Mouse (Mus musculus): ENCODE measurements around the gene Tas2r108. TPM values are rescaled to one million over a fixed set of nuclear protein-coding genes. Genes with fewer than 3 reads are reported as not detected.

Gene Tas2r108
- polyA plus RNA-seq, 1 experiment: not detected

DNA sequence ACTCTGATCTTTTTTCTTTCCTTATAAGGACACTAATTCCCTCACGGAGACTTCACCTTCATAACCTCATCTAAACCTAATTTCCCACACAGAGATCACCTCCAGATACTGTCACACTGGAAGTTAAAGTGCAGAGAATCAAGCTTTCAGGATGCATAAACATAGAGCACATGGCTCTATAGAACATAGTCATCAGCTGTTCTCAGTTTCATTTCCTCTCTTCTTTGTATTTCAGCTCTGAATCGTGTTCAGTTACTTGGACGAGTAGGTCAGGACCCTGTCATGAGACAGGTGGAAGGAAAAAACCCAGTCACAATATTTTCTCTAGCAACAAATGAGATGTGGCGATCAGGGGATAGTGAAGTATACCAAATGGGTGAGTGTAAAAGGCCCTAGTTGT lies 17.2 kb upstream of the Tas2r108 start:
- Histone ChIP-seq H3K27me3 (ENCODE audit: control insufficient read depth, insufficient read depth, insufficient read length) (no peaks in the 10 kb centered on the region), H3ac (ENCODE audit: control insufficient read depth, insufficient read length, low read depth) (no peak overlapping the region), H3K79me2 (ENCODE audit: control insufficient read depth, insufficient read depth) (peaks cover 28% of the 10 kb centered on the region), H3K36me3 (ENCODE audit: control insufficient read depth, insufficient read depth) (peaks cover 74% of the 10 kb centered on the region), H3K79me3 (ENCODE audit: low read depth) (peaks cover 20% of the 10 kb centered on the region), H3K4me3 (ENCODE audit: insufficient read depth, poor library complexity, severe bottlenecking) (no peak overlapping the region)
- TF ChIP-seq MYOG (IDR thresholded peaks at IDR 0.05; ENCODE audit: control insufficient read depth, extremely low read depth, insufficient read length) (no peak), CEBPB (IDR thresholded peaks at IDR 0.05; ENCODE audit: low read depth) (no peak), USF1 (IDR thresholded peaks at IDR 0.05; ENCODE audit: low read depth) (no peak), CTCF (IDR thresholded peaks at IDR 0.05; ENCODE audit: control insufficient read depth, insufficient read depth, insufficient read length) (no peak), FOSL1 (IDR thresholded peaks at IDR 0.05; ENCODE audit: insufficient read depth, low read length, poor library complexity, severe bottlenecking) (no peak), MYOD1 (IDR thresholded peaks at IDR 0.05; ENCODE audit: control insufficient read depth, insufficient read length, low read depth) (no peak), MAX (IDR thresholded peaks at IDR 0.05) (no peak)

DNA sequence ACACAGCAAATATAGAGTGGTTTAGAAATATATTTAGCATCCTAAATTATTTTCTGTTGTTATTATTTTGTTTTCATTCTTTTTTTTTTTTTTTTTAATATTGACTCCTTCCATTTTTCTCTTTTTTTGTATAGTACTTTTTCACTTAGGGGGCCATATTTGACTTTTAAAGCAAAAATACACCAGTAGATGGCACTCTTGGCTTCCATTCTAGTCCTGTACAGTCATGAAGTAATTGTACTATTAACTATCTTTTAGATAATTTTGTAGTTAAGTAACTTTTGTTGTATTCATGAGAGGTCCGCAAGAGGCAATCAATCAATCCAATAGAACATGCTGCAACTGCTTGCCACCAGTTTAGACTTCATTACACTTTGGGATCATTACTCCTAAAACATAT lies 13.6 kb upstream of the Tas2r108 start:
- Histone ChIP-seq H3K27me3 (ENCODE audit: control insufficient read depth, insufficient read depth, insufficient read length) (no peaks in the 10 kb centered on the region), H3K36me3 (ENCODE audit: control insufficient read depth, insufficient read depth) (peaks cover 88% of the 10 kb centered on the region), H3K4me3 (ENCODE audit: insufficient read depth, poor library complexity, severe bottlenecking) (no peak overlapping the region), H3K79me2 (ENCODE audit: control insufficient read depth, insufficient read depth) (no peaks in the 10 kb centered on the region), H3K79me3 (ENCODE audit: low read depth) (no peaks in the 10 kb centered on the region), H3ac (ENCODE audit: control insufficient read depth, insufficient read length, low read depth) (no peak overlapping the region)
- TF ChIP-seq MAX (IDR thresholded peaks at IDR 0.05): no peak
- no peak for TF ChIP-seq CTCF (IDR thresholded peaks at IDR 0.05; ENCODE audit: control insufficient read depth, insufficient read depth, insufficient read length)
- TF ChIP-seq FOSL1 (IDR thresholded peaks at IDR 0.05; ENCODE audit: insufficient read depth, low read length, poor library complexity, severe bottlenecking): no peak
- no peak for TF ChIP-seq USF1 (IDR thresholded peaks at IDR 0.05; ENCODE audit: low read depth)
- TF ChIP-seq MYOG (IDR thresholded peaks at IDR 0.05; ENCODE audit: control insufficient read depth, extremely low read depth, insufficient read length): no peak
- TF ChIP-seq CEBPB (IDR thresholded peaks at IDR 0.05; ENCODE audit: low read depth): no peak
- TF ChIP-seq MYOD1 (IDR thresholded peaks at IDR 0.05; ENCODE audit: control insufficient read depth, insufficient read length, low read depth): no peak

DNA sequence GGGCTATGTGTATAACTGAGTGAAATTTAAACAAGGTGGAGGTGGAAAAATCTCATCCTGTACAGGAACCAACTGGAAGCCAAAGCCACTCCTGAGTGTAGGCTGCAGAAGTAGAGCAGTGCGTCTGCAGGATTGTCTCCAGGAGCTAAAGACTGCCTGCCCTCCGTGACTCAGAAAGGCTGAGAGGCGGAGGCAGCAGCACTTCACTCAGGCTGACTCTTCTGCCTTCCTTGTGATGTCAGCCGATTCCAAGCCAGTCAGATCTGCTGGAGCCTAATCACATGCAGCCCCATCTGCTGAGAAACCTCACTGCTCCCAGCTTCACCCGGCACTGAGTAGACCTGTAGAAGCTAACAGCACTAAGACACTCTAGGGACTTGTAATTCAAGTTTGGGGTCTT lies 11.0 kb upstream of the Tas2r108 start:
- no peak for TF ChIP-seq MYOG (IDR thresholded peaks at IDR 0.05; ENCODE audit: control insufficient read depth, extremely low read depth, insufficient read length)
- TF ChIP-seq MAX (IDR thresholded peaks at IDR 0.05): no peak
- TF ChIP-seq CTCF (IDR thresholded peaks at IDR 0.05; ENCODE audit: control insufficient read depth, insufficient read depth, insufficient read length): no peak
- no peak for TF ChIP-seq CEBPB (IDR thresholded peaks at IDR 0.05; ENCODE audit: low read depth)
- no peak for TF ChIP-seq USF1 (IDR thresholded peaks at IDR 0.05; ENCODE audit: low read depth)
- no peak for TF ChIP-seq MYOD1 (IDR thresholded peaks at IDR 0.05; ENCODE audit: control insufficient read depth, insufficient read length, low read depth)
- no peak for TF ChIP-seq FOSL1 (IDR thresholded peaks at IDR 0.05; ENCODE audit: insufficient read depth, low read length, poor library complexity, severe bottlenecking)
- Histone ChIP-seq H3K4me3 (ENCODE audit: insufficient read depth, poor library complexity, severe bottlenecking) (no peak overlapping the region), H3K27me3 (ENCODE audit: control insufficient read depth, insufficient read depth, insufficient read length) (no peaks in the 10 kb centered on the region), H3K79me3 (ENCODE audit: low read depth) (no peaks in the 10 kb centered on the region), H3K79me2 (ENCODE audit: control insufficient read depth, insufficient read depth) (no peaks in the 10 kb centered on the region), H3K36me3 (ENCODE audit: control insufficient read depth, insufficient read depth) (peaks cover 80% of the 10 kb centered on the region), H3ac (ENCODE audit: control insufficient read depth, insufficient read length, low read depth) (no peak overlapping the region)

DNA sequence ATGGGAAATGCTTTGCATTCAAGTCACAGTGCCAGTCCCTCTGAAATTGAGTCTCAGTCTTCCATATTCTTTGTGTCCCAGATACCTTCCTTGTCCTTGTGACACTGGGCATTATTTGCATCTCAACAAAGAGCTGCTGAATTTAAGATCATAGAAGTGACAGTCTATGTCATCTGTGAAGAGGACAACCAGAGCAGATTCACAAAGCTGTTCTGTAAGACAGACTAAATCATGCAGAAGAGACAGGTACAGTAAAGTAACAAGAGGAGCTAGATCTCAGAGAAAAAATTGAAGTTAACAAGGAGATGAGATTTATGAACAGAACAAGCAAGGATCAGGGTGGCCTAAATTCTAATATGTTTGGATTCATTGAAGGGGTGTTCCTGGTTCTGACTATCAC lies 2.4 kb upstream of the Tas2r108 start, which contains the start of gene Tas2r137:
Gene Tas2r137 (plus strand): TSS at position 301 of the 400 bp plus-strand sequence.
- no peak within 1 kb of the TSS for H3K4me3 ChIP-seq (ENCODE audit: insufficient read depth, poor library complexity, severe bottlenecking)
- no peak for TF ChIP-seq CTCF (IDR thresholded peaks at IDR 0.05; ENCODE audit: control insufficient read depth, insufficient read depth, insufficient read length)
- TF ChIP-seq MYOG (IDR thresholded peaks at IDR 0.05; ENCODE audit: control insufficient read depth, extremely low read depth, insufficient read length): no peak
- no peak for TF ChIP-seq MYOD1 (IDR thresholded peaks at IDR 0.05; ENCODE audit: control insufficient read depth, insufficient read length, low read depth)
- TF ChIP-seq MAX (IDR thresholded peaks at IDR 0.05): no peak
- TF ChIP-seq USF1 (IDR thresholded peaks at IDR 0.05; ENCODE audit: low read depth): no peak
- TF ChIP-seq CEBPB (IDR thresholded peaks at IDR 0.05; ENCODE audit: low read depth): no peak
- no peak for TF ChIP-seq FOSL1 (IDR thresholded peaks at IDR 0.05; ENCODE audit: insufficient read depth, low read length, poor library complexity, severe bottlenecking)
- no peaks in the 10 kb centered on the region for H3K27me3 ChIP-seq (ENCODE audit: control insufficient read depth, insufficient read depth, insufficient read length)
- no peak within 1 kb of the TSS for H3ac ChIP-seq (ENCODE audit: control insufficient read depth, insufficient read length, low read depth)
- H3K79me2 ChIP-seq (ENCODE audit: control insufficient read depth, insufficient read depth): no peaks in the 10 kb centered on the region
- H3K36me3 ChIP-seq (ENCODE audit: control insufficient read depth, insufficient read depth): peaks cover 3% of the 10 kb centered on the region
- no peaks in the 10 kb centered on the region for H3K79me3 ChIP-seq (ENCODE audit: low read depth)

DNA sequence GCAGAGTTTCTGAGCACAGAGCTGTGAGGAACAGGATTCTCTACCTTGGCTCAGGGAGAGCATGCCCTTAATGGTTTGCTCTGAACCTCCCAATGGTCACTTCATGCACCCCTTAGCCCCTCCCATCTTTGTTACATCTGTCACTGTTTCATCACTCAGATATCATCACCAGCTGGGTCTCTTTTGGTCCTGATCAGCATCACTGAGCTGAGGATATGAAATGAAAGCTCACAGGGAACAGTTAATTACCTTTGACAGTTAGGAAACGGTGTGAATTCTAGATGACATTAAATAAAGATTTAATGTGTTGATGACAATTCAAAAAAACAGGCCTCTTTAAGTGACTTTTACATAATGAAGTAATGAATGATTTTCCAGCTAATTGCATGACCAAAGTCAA lies 26.1 kb downstream of the Tas2r108 start, which contains the start of gene Prss37:
Gene Prss37 (minus strand): TSS at position 101 of the 400 bp plus-strand sequence.
- no peaks in the 10 kb centered on the region for H3K79me3 ChIP-seq (ENCODE audit: low read depth)
- TF ChIP-seq CEBPB (IDR thresholded peaks at IDR 0.05; ENCODE audit: low read depth): no peak
- TF ChIP-seq MAX (IDR thresholded peaks at IDR 0.05): no peak
- TF ChIP-seq FOSL1 (IDR thresholded peaks at IDR 0.05; ENCODE audit: insufficient read depth, low read length, poor library complexity, severe bottlenecking): no peak
- TF ChIP-seq USF1 (IDR thresholded peaks at IDR 0.05; ENCODE audit: low read depth): no peak
- TF ChIP-seq CTCF (IDR thresholded peaks at IDR 0.05; ENCODE audit: control insufficient read depth, insufficient read depth, insufficient read length): no peak
- no peak for TF ChIP-seq MYOD1 (IDR thresholded peaks at IDR 0.05; ENCODE audit: control insufficient read depth, insufficient read length, low read depth)
- no peak for TF ChIP-seq MYOG (IDR thresholded peaks at IDR 0.05; ENCODE audit: control insufficient read depth, extremely low read depth, insufficient read length)
- no peaks in the 10 kb centered on the region for H3K36me3 ChIP-seq (ENCODE audit: control insufficient read depth, insufficient read depth)
- no peak within 1 kb of the TSS for H3K4me3 ChIP-seq (ENCODE audit: insufficient read depth, poor library complexity, severe bottlenecking)
- no peaks in the 10 kb centered on the region for H3K27me3 ChIP-seq (ENCODE audit: control insufficient read depth, insufficient read depth, insufficient read length)
- H3K79me2 ChIP-seq (ENCODE audit: control insufficient read depth, insufficient read depth): no peaks in the 10 kb centered on the region
- H3ac ChIP-seq (ENCODE audit: control insufficient read depth, insufficient read length, low read depth): no peak within 1 kb of the TSS

Other genes starting within 250 kb of the Tas2r108 start
- 11.0 TPM for gene Agk, start 168.4 kb upstream of the Tas2r108 start, polyA plus RNA-seq (2012; fragmentation: generic; extraction: Trizol)
- gene E330009J07Rik, start 57.4 kb upstream of the Tas2r108 start, polyA plus RNA-seq (2012; fragmentation: generic; extraction: Trizol): 0.82 TPM
- gene Wee2, start 54.4 kb upstream of the Tas2r108 start, polyA plus RNA-seq (2012; fragmentation: generic; extraction: Trizol): not detected
- 40.5 TPM for gene Ssbp1, start 22.2 kb upstream of the Tas2r108 start, polyA plus RNA-seq (2012; fragmentation: generic; extraction: Trizol)
- gene Tas2r137, start 2.3 kb upstream of the Tas2r108 start, polyA plus RNA-seq (2012; fragmentation: generic; extraction: Trizol): not detected
- not detected for gene Prss37, start 26.0 kb downstream of the Tas2r108 start, polyA plus RNA-seq (2012; fragmentation: generic; extraction: Trizol)
- gene Olfr461, start 61.5 kb downstream of the Tas2r108 start, polyA plus RNA-seq (2012; fragmentation: generic; extraction: Trizol): not detected
- not detected for gene Olfr460, start 76.0 kb downstream of the Tas2r108 start, polyA plus RNA-seq (2012; fragmentation: generic; extraction: Trizol)
- gene Clec5a, start 92.3 kb downstream of the Tas2r108 start, polyA plus RNA-seq (2012; fragmentation: generic; extraction: Trizol): not detected
- not detected for gene Tas2r138, start 119.8 kb downstream of the Tas2r108 start, polyA plus RNA-seq (2012; fragmentation: generic; extraction: Trizol)
- gene Mgam, start 135.3 kb downstream of the Tas2r108 start, polyA plus RNA-seq (2012; fragmentation: generic; extraction: Trizol): 0.54 TPM